Mouse (Mus musculus) ES-E14 (cell line): ENCODE measurements at regions not wholly inside any gene's neighbourhood (a gene's known extent, or its start where the extent isn't known, plus 50 kb on each side); places are given as distances from the start of the nearest gene placed in this dataset.

Experiments used
- DNase-seq: peaks from one replicate; pipeline ENCODE4 v3.0.0-alpha.2; 2013; ENCODE audit warnings: low read depth, low spot score
- H3K27ac ChIP-seq: 2 replicates; pipeline ENCODE4 v1.5.1; 2012; ENCODE audit warnings: low read depth, mild to moderate bottlenecking, low read length, moderate library complexity, mixed read lengths; ENCODE audit not compliant: poor library complexity, insufficient read depth, severe bottlenecking
- H3K36me3 ChIP-seq: 2 replicates; pipeline ENCODE4 v1.6.1; 2012; ENCODE audit warnings: mild to moderate bottlenecking, low read length, moderate library complexity, mixed read lengths; ENCODE audit not compliant: control insufficient read depth, poor library complexity, insufficient read depth, severe bottlenecking
- H3K4me1 ChIP-seq, 2 experiments: fragments of 150-350 bp in 1 of 2; sonication (generic) in 1 of 2; 2 replicates each; pipeline ENCODE4 v1.6.1; 2012; ENCODE audit warnings: low read length in 2 of 2, mild to moderate bottlenecking in 1 of 2, mixed read lengths in 1 of 2; ENCODE audit not compliant: control insufficient read depth in 2 of 2, insufficient read depth in 2 of 2, poor library complexity in 1 of 2
- H3K4me3 ChIP-seq, 2 experiments: fragments of 150-350 bp in 1 of 2; sonication (generic) in 1 of 2; 2 replicates each; pipeline ENCODE4 v1.5.1; 2012; ENCODE audit warnings: low read length in 2 of 2, low read depth in 1 of 2, mild to moderate bottlenecking in 1 of 2, mixed read lengths in 1 of 2; ENCODE audit not compliant: insufficient read depth in 1 of 2, poor library complexity in 1 of 2, severe bottlenecking in 1 of 2
- H3K9ac ChIP-seq: 2 replicates; pipeline ENCODE4 v1.6.1; 2012; ENCODE audit warnings: low read depth, mild to moderate bottlenecking, low read length, mixed read lengths; ENCODE audit not compliant: poor library complexity, insufficient read depth, severe bottlenecking
- H3K9me3 ChIP-seq: fragments of 150-350 bp; sonication (generic); 2 replicates; pipeline ENCODE4 v1.6.1; 2012; ENCODE audit warnings: low read depth, mild to moderate bottlenecking, low read length; ENCODE audit not compliant: control insufficient read depth, insufficient read depth
- CHD2 ChIP-seq: IDR thresholded peaks from 2 replicates; pipeline ENCODE4 v1.6.1; 2014; ENCODE audit warnings: mild to moderate bottlenecking, low read depth, low read length, inconsistent platforms
- HCFC1 ChIP-seq: IDR thresholded peaks from 2 replicates; pipeline ENCODE4 v1.6.1; 2012; ENCODE audit warnings: low read length, inconsistent platforms, borderline replicate concordance; ENCODE audit not compliant: insufficient read depth
- MAFK ChIP-seq: IDR thresholded peaks from 2 replicates; pipeline ENCODE4 v1.6.1; 2014; ENCODE audit warnings: mild to moderate bottlenecking, low read depth, low read length, inconsistent platforms; ENCODE audit not compliant: insufficient read depth
- ZC3H11A ChIP-seq: IDR thresholded peaks from 2 replicates; pipeline ENCODE4 v1.6.1; 2012; ENCODE audit warnings: low read depth, mild to moderate bottlenecking, inconsistent platforms, low read length, borderline replicate concordance
- ZNF384 ChIP-seq: IDR thresholded peaks from 2 replicates; pipeline ENCODE4 v1.6.1; 2012; ENCODE audit warnings: low read depth, low read length, inconsistent platforms
- in situ Hi-C, 2 experiments: fragments of 600-800 bp; cut with MboI; formaldehyde crosslinking; loops; one replicate each; pipeline ENCODE4 v1.15.1; 2025; ENCODE audit warnings: low sequenced_read_pairs in 2 of 2, inconsistent platforms in 1 of 2; ENCODE audit not compliant: unreplicated experiment in 2 of 2

DNA sequence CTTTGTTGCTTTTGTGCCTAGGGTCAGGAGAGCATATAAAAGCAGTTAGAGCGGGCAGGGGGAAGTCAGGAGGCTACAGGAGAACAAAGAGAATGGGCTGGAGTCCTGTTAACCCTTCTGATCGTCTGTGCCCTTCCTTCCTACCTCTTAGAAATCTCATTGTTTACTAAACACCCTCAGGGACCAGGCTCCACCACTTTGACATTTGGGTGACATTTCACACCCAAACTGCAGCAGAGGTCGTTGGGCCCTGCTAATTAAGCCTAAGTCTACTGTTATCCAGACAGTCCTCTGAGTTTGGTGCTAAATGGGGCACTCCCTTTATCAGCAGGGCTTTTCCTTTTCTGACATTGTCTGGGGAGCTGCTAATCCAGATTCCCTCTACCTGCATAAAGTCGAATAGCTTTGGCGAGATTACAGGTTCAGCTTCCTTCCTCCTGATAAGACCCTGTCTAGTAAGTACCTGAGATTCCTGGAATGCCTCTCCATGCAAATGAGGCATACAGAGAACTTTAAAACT lies 84.2 kb upstream of the Arglu1 start:
- in situ Hi-C loops, result no loop called here

DNA sequence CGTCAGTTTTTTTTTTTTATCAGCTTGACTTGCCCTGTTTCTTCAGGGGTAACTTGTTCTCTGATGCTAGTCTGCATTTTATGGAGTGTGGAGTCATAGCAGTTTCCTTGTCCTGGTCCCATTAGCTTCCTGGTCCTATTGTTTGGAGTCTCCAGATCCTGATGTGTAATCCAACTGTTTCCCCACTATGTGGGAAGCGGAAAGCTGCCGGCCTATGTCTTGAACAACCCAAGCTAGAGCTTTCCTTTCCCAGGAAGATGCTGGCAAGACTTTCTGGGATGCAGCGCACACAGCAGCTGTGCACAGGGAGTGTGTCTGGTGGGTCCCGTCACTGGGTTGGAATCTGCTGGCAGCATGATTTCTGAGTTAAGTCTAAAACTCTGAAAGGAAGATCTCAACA lies 82.1 kb upstream of the Arglu1 start:
- Histone ChIP-seq H3K27ac (no peak overlapping the region), H3K36me3 (no peaks in the 10 kb centered on the region), H3K4me3 (no peak overlapping the region), H3K9ac (no peak overlapping the region), H3K9me3 (no peaks in the 10 kb centered on the region), H3K4me1 (0 out of 4 replicates have a peak, but pooled peaks cover 0 to 2% of the 10 kb centered on the region in 2 experiments)
- in situ Hi-C loops, result no loop called here
- no peak for TF ChIP-seq CHD2
- TF ChIP-seq ZC3H11A, result no peak
- TF ChIP-seq ZNF384, result no peak
- TF ChIP-seq MAFK, result no peak
- TF ChIP-seq HCFC1, result no peak
- no peak for DNase-seq

More for the DNA sequence above, 84.2 kb upstream of the Arglu1 start:
- TF ChIP-seq CHD2 (no peak), MAFK (no peak), ZNF384 (no peak), ZC3H11A (no peak), HCFC1 (no peak)
- DNase-seq, result peak; percentile 36
- H3K9me3 ChIP-seq, result no peaks in the 10 kb centered on the region
- no peak overlapping the region for H3K9ac ChIP-seq
- 0 out of 4 replicates have a peak, but pooled peaks cover 0 to 2% of the 10 kb centered on the region in 2 experiments for H3K4me1 ChIP-seq
- H3K27ac ChIP-seq, result no peak overlapping the region
- no peak overlapping the region for H3K4me3 ChIP-seq
- H3K36me3 ChIP-seq, result no peaks in the 10 kb centered on the region

GRCm38 (mm10) chr8:8770397-8770796 lies 80.1 kb upstream of the Arglu1 start:
- in situ Hi-C loops, result no loop called here
- no peaks in the 10 kb centered on the region for H3K4me1 ChIP-seq
- H3K36me3 ChIP-seq, result no peaks in the 10 kb centered on the region
- H3K9me3 ChIP-seq, result no peaks in the 10 kb centered on the region
- no peak overlapping the region for H3K27ac ChIP-seq
- no peak overlapping the region for H3K4me3 ChIP-seq
- no peak overlapping the region for H3K9ac ChIP-seq
- no peak for DNase-seq
- TF ChIP-seq HCFC1 (no peak), ZNF384 (no peak), ZC3H11A (no peak), CHD2 (no peak), MAFK (no peak)

GRCm38 (mm10) chr8:8762354-8762753 lies 72.0 kb upstream of the Arglu1 start:
- Histone ChIP-seq H3K36me3 (no peaks in the 10 kb centered on the region), H3K27ac (no peak overlapping the region), H3K4me3 (no peak overlapping the region), H3K9ac (no peak overlapping the region), H3K4me1 (no peaks in the 10 kb centered on the region), H3K9me3 (no peaks in the 10 kb centered on the region)
- no peak for DNase-seq
- in situ Hi-C loops, result no loop called here
- TF ChIP-seq HCFC1 (no peak), MAFK (no peak), ZNF384 (no peak)

DNA sequence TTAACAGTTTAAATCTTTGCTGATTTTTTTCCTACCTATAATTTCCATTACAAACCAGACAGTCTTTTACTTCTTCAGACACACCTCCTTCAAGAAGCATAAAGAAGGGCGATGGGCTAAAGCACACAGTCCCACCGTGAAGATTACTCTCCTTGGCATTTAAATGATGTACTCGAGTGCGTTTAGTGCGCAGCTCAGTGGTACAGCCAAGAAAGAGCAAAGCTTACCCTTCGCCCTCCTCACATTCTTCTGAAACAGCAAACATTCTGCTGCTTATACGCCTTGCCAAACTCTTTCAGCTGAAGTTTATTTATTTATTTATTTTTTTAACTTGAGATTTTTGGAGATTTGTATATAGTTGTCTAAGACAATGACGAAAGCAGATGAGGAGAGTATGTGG lies 68.0 kb upstream of the Arglu1 start:
- TF ChIP-seq CHD2 (no peak), MAFK (no peak), ZNF384 (no peak), ZC3H11A (no peak), HCFC1 (no peak)
- Histone ChIP-seq H3K9me3 (no peaks in the 10 kb centered on the region), H3K4me1 (no peaks in the 10 kb centered on the region), H3K36me3 (no peaks in the 10 kb centered on the region), H3K4me3 (no peak overlapping the region), H3K27ac (no peak overlapping the region), H3K9ac (no peak overlapping the region)
- no peak for DNase-seq
- in situ Hi-C loops, result no loop called here
